Mouse (Mus musculus): ENCODE measurements around the gene 2010111I01Rik. TPM values are rescaled to one million over a fixed set of nuclear protein-coding genes. Genes with fewer than 3 reads are reported as not detected.
A peak's percentile ranks its signal among the peaks of the same experiment; 100 is the strongest.
"Not testable (repeated sequence)": the region's sequence is repeated elsewhere in the genome, so short reads cannot be mapped to it uniquely, and the experiment has no call there.

2010111I01Rik gene
- polyA plus RNA-seq, 1 experiment from 2014 or later: 93.5 TPM

DNA sequence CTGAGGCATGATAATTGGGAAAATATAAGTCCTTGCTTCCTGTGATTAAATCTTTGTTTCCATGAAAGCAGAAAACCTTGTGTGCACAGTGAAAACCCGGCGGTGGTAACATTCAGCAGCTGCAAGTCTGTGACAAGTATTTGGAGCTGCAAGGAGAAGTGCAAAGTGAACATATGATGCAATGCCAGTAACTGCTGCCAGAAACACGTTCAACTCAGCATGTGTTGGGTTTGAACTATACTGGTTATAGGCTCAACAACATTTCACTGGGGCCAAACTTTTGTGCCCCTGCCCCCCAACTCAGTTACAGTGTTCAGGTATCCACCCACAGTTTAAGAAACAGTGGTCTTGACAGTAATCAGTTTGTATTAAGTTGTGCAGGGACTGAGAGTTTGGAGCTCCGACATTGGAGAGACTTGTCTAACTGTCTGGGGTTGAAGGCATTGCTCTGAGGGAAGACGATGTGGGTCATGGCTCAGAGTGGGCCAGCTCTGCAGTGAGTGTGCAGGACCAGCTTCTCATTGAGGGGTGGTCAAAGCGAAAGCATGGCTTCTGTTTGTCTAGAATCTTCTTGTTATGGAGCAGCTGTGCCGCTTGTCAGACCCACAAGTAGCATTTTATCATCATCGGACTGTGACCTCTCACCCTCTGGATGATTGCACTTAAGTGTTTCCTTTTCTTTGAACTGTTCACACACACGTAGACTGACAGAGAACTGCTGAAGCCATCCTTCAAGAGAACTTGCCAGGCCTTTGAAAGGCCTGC is 109.4 kb downstream of the 2010111I01Rik start:
- no peaks in the 10 kb centered on the region for H3K27me3 ChIP-seq (replicated peaks)
- H3K9me3 ChIP-seq: no peaks in the 10 kb centered on the region
- peaks cover 19% of the 10 kb centered on the region; the same call in 1 of the 2 replicates for H3K4me1 ChIP-seq (replicated peaks)
- no peaks in the 10 kb centered on the region for H3K36me3 ChIP-seq
- WGBS: 37% methylated on average over 9 of the region's 9 CpGs
- no peak overlapping the region for H3K27ac ChIP-seq
- H3K4me3 ChIP-seq (replicated peaks): no peak overlapping the region
- H3K4me2 ChIP-seq (replicated peaks): no peak overlapping the region
- ATAC-seq: peak; percentile 56
- H3K9ac ChIP-seq: no peak overlapping the region

- Histone ChIP-seq H3K9ac (no peak overlapping the region), H3K4me3 (replicated peaks) (no peak overlapping the region), H3K27ac (no peak overlapping the region), H3K9me3 (no peaks in the 10 kb centered on the region), H3K4me2 (replicated peaks) (no peak overlapping the region), H3K27me3 (replicated peaks) (no peaks in the 10 kb centered on the region), H3K4me1 (replicated peaks) (peaks cover 19% of the 10 kb centered on the region; the same call in 1 of the 2 replicates), H3K36me3 (no peaks in the 10 kb centered on the region)
- ATAC-seq: peak; percentile 36; the same call in 1 of the 2 replicates
- 68% methylated on average over 3 of the region's 3 CpGs for WGBS
These were observed 109.9 kb downstream of the 2010111I01Rik start for GRCm38 (mm10) chr13:63074676-63074991.

DNA sequence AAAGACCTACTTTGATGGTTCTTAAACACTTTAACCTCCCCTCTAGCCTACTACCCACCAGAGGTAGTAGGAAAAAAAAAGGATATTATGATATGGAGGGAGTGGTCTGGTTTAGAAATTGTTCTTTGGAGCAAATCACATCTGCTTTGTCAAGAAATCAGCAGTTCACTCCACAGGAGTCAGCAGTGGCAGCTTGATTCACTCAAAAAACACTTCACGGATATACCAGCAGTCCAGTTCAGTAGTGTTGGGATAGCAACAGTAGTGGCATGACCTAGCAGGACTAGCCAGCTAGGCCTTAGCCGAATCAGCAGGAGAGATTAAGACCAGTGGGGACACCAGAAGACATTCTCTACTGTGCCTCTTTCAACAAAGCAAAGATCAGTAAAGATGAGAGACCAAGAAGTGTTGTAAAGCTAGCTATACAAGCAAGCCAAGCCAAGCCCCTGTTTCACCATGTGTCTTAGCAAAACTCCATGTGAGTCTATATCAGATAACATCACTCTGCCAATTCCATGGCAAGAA is 110.7 kb downstream of the 2010111I01Rik start:
- Histone ChIP-seq H3K9ac (no peak overlapping the region), H3K36me3 (no peaks in the 10 kb centered on the region), H3K27ac (no peak overlapping the region), H3K9me3 (no peaks in the 10 kb centered on the region), H3K4me1 (replicated peaks) (peaks cover 19% of the 10 kb centered on the region; the same call in 1 of the 2 replicates), H3K4me3 (replicated peaks) (no peak overlapping the region), H3K27me3 (replicated peaks) (no peaks in the 10 kb centered on the region), H3K4me2 (replicated peaks) (no peak overlapping the region)
- 91% methylated on average over 2 of the region's 2 CpGs for WGBS
- no peak for ATAC-seq

- H3K36me3 ChIP-seq: no peaks in the 10 kb centered on the region
- no peak for ATAC-seq
- H3K27me3 ChIP-seq (replicated peaks): no peaks in the 10 kb centered on the region
- no peak overlapping the region for H3K4me2 ChIP-seq (replicated peaks)
- no peaks in the 10 kb centered on the region for H3K9me3 ChIP-seq
- H3K9ac ChIP-seq: no peak overlapping the region
- no peak overlapping the region for H3K4me3 ChIP-seq (replicated peaks)
- H3K4me1 ChIP-seq (replicated peaks): no peaks in the 10 kb centered on the region
- WGBS: 57% methylated on average over 4 of the region's 4 CpGs
- H3K27ac ChIP-seq: no peak overlapping the region
These were observed 115.5 kb downstream of the 2010111I01Rik start for GRCm38 (mm10) chr13:63080191-63080590.

- H3K27ac ChIP-seq: no peak overlapping the region
- H3K9ac ChIP-seq: no peak overlapping the region
- 88% methylated on average over 2 of the region's 2 CpGs for WGBS
- no peaks in the 10 kb centered on the region for H3K9me3 ChIP-seq
- H3K36me3 ChIP-seq: no peaks in the 10 kb centered on the region
- no peak overlapping the region for H3K4me3 ChIP-seq (replicated peaks)
- no peaks in the 10 kb centered on the region for H3K27me3 ChIP-seq (replicated peaks)
- H3K4me2 ChIP-seq (replicated peaks): no peak overlapping the region
- H3K4me1 ChIP-seq (replicated peaks): no peaks in the 10 kb centered on the region
- no peak for ATAC-seq
These were observed 116.1 kb downstream of the 2010111I01Rik start for GRCm38 (mm10) chr13:63080823-63081222.

- Histone ChIP-seq H3K4me1 (replicated peaks) (no peaks in the 10 kb centered on the region), H3K27me3 (replicated peaks) (no peaks in the 10 kb centered on the region), H3K27ac (no peak overlapping the region), H3K4me2 (replicated peaks) (no peak overlapping the region), H3K36me3 (no peaks in the 10 kb centered on the region), H3K9ac (no peak overlapping the region), H3K4me3 (replicated peaks) (no peak overlapping the region), H3K9me3 (no peaks in the 10 kb centered on the region)
- ATAC-seq: peak; percentile 90
- 48% methylated on average over 5 of the region's 5 CpGs for WGBS
These were observed 118.0 kb downstream of the 2010111I01Rik start for GRCm38 (mm10) chr13:63082555-63083136.

GRCm38 (mm10) chr13:63083139-63083538 is 118.4 kb downstream of the 2010111I01Rik start:
- not testable (repeated sequence) for H3K4me3 ChIP-seq (replicated peaks); H3K27me3 ChIP-seq (replicated peaks); H3K4me2 ChIP-seq (replicated peaks); H3K9me3 ChIP-seq; H3K9ac ChIP-seq; H3K27ac ChIP-seq; H3K36me3 ChIP-seq; H3K4me1 ChIP-seq (replicated peaks)
- peak; percentile 85 for ATAC-seq
- WGBS: 68% methylated on average over 7 of the region's 7 CpGs

- no peak overlapping the region for H3K4me2 ChIP-seq (replicated peaks)
- no peaks in the 10 kb centered on the region for H3K9me3 ChIP-seq
- WGBS: 77% methylated on average over 8 of the region's 8 CpGs
- H3K27ac ChIP-seq: no peak overlapping the region
- no peaks in the 10 kb centered on the region for H3K27me3 ChIP-seq (replicated peaks)
- H3K4me1 ChIP-seq (replicated peaks): peaks cover 5% of the 10 kb centered on the region; the same call in 1 of the 2 replicates
- no peak overlapping the region for H3K4me3 ChIP-seq (replicated peaks)
- H3K9ac ChIP-seq: no peak overlapping the region
- H3K36me3 ChIP-seq: no peaks in the 10 kb centered on the region
- ATAC-seq: peak; percentile 35
These were observed 119.0 kb downstream of the 2010111I01Rik start for GRCm38 (mm10) chr13:63083663-63084062.

GRCm38 (mm10) chr13:63087865-63088683 is 123.4 kb downstream of the 2010111I01Rik start:
- Histone ChIP-seq H3K36me3 (no peaks in the 10 kb centered on the region), H3K4me2 (replicated peaks) (no peak overlapping the region), H3K27me3 (replicated peaks) (no peaks in the 10 kb centered on the region), H3K9ac (no peak overlapping the region), H3K9me3 (no peaks in the 10 kb centered on the region), H3K4me3 (replicated peaks) (no peak overlapping the region), H3K27ac (no peak overlapping the region), H3K4me1 (replicated peaks) (peaks cover 10% of the 10 kb centered on the region)
- 92% methylated on average over 7 of the region's 7 CpGs for WGBS
- ATAC-seq: no peak

GRCm38 (mm10) chr13:63089513-63089912 is 124.8 kb downstream of the 2010111I01Rik start:
- H3K9me3 ChIP-seq: no peaks in the 10 kb centered on the region
- H3K36me3 ChIP-seq: no peaks in the 10 kb centered on the region
- WGBS: 45% methylated on average over 4 of the region's 4 CpGs
- H3K27ac ChIP-seq: no peak overlapping the region
- no peak for ATAC-seq
- no peak overlapping the region for H3K4me2 ChIP-seq (replicated peaks)
- no peaks in the 10 kb centered on the region for H3K27me3 ChIP-seq (replicated peaks)
- peaks cover 13% of the 10 kb centered on the region for H3K4me1 ChIP-seq (replicated peaks)
- no peak overlapping the region for H3K4me3 ChIP-seq (replicated peaks)
- H3K9ac ChIP-seq: no peak overlapping the region

- Histone ChIP-seq H3K4me1 (replicated peaks) (peaks cover 23% of the 10 kb centered on the region), H3K4me3 (replicated peaks) (no peak overlapping the region), H3K27me3 (replicated peaks) (no peaks in the 10 kb centered on the region), H3K27ac (no peak overlapping the region), H3K9ac (no peak overlapping the region), H3K36me3 (no peaks in the 10 kb centered on the region), H3K9me3 (no peaks in the 10 kb centered on the region), H3K4me2 (replicated peaks) (no peak overlapping the region)
- WGBS: 77% methylated on average over 2 of the region's 2 CpGs
- ATAC-seq: no peak
These were observed 126.6 kb downstream of the 2010111I01Rik start for GRCm38 (mm10) chr13:63091246-63091645.

DNA sequence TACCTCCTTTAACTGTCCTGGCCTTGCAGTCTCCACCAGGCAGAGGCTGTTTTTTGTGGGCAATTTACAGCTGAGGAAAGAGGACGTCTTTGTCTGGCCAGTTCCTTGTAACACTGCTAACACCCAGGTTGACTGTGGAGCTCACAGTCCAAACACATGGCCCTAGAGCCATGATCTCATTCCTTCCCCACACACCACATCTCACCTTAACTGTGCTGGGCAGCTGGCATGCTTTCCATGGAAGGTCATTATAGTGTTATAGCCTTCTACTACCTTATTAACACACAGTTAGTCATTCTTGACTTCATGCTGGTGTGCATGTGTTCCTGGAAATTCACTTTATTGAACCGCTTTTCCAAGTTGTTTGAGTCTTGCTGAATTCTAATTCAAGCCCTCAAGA is 127.6 kb downstream of the 2010111I01Rik start:
- WGBS: 80% methylated on average over 2 of the region's 2 CpGs
- no peak overlapping the region for H3K4me3 ChIP-seq (replicated peaks)
- H3K27ac ChIP-seq: no peak overlapping the region
- no peak overlapping the region for H3K9ac ChIP-seq
- H3K36me3 ChIP-seq: no peaks in the 10 kb centered on the region
- H3K4me2 ChIP-seq (replicated peaks): no peak overlapping the region
- 0 out of 2 replicates have a peak, but pooled peaks have one; percentile 28 for ATAC-seq
- H3K9me3 ChIP-seq: no peaks in the 10 kb centered on the region
- H3K4me1 ChIP-seq (replicated peaks): peaks cover 28% of the 10 kb centered on the region
- no peaks in the 10 kb centered on the region for H3K27me3 ChIP-seq (replicated peaks)
